Mouse (Mus musculus) thymus, postnatal 10 days (tissue): ENCODE data around the gene Cacna2d3.

Experiments used
- DNase-seq, 2 experiments: peaks; one replicate each; pipeline ENCODE4 v3.0.0; 2021; ENCODE audit warnings: low spot score in 2 of 2

Gene Cacna2d3

DNA sequence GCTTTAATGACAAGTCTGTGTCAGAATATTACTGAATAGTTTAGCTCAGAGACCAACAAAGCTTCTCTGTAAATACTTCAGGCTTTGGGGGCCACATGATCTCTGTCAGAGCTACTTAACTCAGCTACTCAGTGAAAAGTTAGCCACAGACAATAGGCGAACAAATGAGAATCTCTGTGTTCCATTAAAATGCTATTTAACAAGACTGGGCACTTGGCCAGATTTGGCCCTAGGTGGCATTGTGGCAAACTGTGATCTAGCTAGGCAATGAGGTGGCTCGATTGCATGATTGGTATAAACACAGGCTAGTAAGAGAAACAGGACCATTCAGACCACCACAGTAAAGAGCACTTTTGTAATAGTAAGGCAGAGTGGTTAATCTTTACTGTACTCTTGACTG, 478.1 kb downstream of the Cacna2d3 start:
- DNase-seq: no peak

DNA sequence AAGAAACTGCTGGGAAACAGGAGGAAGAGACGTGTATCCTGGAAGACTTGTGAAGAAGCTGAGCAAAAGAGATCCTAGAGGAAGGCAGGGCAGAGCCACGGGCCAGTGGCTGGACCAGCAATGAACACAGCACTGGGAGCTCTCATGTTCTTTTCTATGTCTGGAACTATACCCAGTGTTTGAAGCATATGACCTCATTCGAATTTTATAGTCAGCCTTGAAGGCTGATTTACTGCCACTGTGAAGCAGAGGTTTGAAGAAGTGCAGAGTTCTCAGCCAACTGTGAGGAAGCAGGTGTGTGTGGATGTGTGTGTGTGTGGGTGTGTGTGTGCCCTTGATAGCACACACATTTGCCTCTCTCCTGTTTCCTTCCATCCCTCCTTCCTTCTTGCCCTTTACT, 483.2 kb downstream of the Cacna2d3 start:
- no peak for DNase-seq

DNA sequence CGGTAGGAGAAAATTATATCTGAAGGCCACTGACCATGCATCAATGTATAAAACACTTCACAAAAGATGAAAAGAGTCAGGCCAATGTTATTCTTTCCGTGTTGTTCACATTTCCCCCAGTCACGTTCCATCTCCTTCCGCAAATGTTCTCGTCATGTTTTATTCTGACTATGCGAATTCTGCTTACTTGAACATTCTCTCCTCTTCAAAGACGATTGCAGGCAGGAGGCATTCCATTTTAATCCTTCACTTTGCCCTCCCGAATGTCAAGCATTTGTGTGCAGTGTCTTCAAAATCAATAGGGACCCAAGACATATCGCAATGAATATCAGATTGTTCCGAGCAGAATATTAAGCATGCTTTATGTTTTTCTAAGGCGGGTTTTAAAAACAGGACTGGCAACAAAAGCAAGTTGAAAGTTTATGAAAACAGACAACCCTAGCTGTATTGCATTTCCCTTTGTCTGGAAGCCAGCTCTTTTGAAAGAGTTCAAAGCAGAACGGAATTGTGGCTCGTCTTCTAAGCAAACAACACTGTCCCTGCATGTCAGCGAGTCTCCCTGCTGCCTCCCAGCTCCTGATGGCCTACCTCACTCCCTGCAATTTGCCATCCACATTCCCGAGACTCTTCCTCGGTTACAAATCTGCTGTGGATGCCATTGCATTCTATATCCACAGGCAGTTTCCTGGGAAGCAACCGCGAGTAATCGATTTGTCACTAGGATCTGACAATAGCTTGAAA, 492.5 kb downstream of the Cacna2d3 start:
- no peak for DNase-seq

DNA sequence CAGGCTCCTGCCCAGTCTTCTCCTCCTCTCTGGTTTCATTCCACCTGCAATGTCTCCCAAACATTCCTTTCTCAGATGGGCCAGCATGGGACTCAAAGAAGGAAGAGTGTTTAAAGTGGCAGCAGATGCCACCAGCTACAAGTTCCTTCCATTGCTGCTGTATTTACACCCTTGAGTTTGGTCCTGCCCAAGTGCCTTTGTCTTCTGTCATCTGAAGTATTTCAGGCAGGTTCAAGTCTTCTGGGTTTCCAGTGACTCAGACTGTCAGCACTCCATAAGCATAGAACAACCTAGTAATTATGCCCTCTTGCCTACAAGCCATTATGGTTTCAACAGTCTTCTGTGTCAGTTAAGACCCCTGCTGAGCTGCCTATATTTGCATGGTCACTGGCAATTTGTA, 493.2 kb downstream of the Cacna2d3 start:
- no peak for DNase-seq

DNA sequence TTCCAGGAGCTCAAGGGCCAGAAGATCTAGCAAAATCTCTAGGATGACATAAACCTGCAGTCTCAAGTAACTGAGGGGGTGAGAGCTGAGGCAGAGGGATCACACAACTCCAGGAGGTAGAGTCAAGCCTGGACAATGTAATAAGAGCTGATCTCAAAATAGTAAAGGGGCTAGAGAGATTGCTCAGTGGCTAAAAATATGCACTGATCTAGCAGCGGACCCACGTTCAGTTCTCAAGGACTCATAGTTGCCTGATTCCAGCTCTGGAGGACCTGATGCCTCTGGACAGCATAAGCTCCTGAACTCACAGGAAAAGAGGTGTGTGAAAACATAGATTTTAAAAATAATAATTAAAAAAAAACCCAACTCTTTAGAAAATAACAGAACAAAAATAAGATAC, 493.7 kb downstream of the Cacna2d3 start:
- no peak for DNase-seq

DNA sequence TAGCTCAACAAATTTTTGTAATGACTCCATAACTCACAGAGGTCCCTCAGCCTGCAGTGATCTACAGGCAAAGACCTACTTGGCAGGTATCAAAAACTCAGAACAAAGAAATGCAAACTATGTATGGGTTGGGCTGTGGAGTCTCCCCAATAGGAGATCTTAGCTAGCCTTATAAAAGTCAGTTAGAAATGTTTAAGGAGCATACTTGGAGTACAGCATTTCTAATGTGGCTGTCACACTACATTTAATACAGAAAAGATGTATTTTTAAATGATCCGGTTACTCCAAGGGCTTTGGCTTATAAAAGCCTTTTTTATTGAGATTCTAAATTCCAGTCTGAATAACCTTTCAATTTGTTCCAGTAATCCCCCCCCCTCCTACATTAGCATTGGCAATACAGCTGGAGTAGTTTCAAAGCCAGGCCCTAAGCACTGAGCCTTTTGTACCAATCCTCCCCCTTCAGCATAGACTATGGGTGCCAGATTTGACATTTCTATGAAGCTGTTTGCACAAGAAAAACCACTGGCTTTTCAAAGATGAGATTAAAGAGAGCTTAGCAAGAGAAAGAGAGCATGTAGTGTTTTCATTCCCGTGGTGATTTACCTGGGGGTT, 495.8 kb downstream of the Cacna2d3 start:
- DNase-seq: no peak

DNA sequence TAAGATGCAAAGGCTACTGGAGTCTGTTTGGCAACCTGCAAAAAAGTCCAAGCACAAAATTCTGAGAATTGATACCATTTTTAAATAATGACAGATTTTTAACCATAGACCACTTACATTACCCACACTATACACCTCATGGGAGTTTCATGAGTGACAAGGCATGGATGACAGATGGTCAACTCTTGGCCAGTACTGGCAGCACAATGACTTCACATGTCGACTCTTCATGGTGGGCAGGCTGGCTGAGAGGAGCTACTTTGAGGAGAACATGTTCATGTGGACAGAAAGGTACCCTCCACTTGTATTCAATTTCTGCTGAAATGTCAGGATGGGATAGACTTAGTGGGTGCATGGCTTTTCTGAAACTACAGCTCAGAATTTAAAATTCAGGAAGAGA, 498.7 kb downstream of the Cacna2d3 start:
- no peak for DNase-seq

DNA sequence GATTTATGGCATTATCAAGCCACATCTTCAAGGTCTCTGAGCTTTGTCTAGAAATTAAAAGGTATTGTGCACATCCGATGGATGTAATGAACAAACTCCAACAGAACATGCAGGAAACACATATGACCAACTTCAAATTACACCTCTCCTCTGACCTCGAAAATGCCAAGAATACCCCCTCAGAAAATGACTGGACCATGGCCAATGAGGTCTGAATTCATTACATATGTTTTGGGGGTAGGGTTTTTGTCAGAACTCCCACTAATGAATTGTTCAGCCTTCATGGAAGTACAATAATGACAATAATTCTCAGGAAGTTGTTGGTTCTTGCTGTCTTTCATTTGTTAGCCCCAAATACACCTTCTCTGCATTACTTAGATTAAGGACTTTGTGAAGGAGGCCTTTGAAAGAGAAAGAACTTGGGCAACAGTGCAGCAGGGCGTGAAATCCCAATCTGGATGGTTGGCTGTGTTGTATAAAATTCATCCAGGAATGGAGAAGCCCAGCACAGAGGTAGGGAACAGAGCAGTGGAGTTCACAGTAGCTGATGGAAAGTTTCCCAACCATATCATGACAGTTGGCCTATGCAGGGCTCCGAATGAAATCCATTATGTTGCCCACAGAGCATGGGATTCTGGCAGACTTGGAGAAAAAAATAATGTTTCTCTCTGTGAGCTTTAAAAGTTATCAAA, 499.3 kb downstream of the Cacna2d3 start:
- no peak for DNase-seq

DNA sequence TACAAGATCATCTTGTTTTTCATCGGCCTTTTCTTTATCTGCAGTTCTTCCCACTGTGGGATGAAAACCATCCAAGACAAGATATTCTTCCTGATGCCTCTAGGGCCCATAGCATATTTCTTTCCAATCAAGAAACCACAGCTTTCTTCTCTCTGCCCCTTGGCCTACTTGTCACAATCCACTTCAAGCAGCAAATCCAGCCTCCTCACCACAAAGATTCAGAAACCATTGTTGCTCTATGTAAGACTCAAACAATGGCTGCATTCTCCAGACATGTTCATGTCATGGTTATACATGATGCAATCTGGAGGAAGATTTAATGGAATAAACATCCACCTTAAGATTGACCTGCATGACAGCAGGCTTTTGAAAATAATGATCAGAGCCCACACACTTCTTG, 505.6 kb downstream of the Cacna2d3 start:
- no peak for DNase-seq

DNA sequence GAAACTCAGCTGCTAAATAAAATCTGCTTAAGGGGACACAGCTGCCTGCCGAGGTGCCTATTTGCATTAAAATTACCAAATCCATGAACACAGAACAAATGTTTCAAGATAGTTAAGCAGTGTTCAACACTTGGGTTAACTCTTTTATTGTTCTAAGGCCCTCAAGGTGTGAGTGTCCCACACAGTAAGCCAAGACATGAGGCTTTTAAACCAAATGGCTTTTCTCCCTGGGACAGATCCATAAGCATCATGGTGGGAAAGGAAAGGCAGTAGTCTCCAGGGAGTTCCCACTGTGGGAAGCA, 516.7 kb downstream of the Cacna2d3 start:
- no peak for DNase-seq

DNA sequence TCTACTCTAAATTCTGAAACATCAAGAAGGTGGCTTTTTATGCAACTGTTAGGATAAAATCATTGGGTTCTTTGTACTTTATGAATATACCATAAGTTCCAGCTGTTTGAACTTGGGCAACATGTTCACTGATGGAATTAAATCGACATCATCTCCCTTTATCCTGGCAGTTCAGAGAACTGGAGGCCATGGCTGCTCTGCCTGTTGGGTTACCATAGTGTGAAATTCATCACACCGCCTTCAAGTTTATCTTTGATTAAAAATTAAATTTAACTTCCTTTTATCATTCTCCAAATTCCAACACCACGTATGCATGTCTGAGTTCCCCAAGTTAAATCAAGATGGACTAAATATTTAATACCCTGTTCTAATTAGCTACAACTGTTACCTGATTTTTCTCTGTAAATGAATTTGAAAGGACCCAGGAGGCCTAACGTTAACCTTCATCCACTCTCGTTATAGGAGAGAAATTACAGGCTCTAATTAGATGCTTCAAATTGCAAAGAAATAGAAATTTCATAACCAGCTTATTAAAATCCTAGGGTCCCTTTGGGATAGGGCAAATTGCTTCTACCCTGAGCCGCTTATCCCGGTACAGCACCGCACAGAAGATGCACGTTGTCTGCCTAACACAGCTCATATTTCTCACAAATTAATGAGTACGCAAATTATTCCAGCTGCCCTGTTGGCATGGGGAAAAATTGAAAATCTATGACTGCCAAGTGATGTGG, 517.3 kb downstream of the Cacna2d3 start:
- no peak for DNase-seq

DNA sequence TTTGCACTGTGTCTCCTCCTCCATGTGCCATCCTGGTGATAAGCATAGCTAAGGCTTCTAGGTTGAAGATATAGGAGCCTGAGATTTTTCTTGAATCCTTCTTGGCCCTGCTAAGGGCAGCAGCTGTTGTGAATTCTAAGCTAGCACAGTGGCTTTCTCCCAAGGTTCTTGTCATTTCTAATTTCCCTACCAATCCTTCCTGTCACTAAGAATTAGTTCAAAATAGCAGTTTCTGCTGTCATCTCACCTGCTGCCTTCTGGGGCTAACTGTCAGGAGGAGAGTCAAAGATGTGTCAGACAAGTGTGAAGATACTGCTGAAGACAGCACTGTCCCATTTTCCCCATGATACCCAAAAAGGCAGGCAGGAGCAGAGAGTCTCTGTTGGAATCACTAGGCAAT, 525.5 kb downstream of the Cacna2d3 start:
- DNase-seq: no peak

DNA sequence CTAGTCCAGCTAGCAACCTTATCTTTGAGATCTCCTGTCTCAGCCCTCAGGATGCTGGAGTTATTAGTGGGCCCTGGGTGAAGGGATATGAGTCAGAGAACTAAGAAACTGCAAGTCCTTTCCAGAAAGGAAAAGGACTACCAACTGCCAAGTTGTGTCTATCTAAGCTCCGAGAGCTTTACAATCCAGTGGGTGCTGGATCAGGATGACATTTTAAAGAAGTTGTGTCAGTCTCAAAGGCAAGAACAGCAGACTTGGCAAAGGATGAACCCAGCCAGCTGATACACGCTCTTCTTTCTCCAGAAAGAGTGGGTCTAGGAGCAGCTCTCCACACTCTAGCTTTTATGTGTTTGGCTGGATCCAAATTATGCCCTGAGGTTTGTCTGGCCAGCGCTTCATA, 530.2 kb downstream of the Cacna2d3 start:
- DNase-seq: no peak

DNA sequence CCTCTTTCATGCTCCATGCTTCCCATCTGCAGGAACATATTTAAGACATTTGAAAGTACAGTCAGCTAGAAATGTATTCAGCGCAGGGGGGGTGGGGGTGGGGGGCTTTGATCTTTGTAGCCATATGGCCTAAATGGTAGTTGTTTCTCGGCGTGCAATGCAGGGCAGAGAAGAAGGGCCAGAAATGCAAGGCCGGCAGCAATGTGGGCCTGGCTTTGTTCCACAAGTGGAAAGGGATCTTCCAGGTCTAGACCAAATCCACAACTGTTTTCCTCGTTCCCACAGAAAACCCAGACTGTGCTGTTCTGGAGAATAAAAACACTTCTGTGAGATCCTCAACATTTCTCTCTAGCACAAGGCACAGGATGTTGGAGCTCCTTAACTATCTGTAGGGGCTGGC, 537.9 kb downstream of the Cacna2d3 start:
- DNase-seq: no peak

DNA sequence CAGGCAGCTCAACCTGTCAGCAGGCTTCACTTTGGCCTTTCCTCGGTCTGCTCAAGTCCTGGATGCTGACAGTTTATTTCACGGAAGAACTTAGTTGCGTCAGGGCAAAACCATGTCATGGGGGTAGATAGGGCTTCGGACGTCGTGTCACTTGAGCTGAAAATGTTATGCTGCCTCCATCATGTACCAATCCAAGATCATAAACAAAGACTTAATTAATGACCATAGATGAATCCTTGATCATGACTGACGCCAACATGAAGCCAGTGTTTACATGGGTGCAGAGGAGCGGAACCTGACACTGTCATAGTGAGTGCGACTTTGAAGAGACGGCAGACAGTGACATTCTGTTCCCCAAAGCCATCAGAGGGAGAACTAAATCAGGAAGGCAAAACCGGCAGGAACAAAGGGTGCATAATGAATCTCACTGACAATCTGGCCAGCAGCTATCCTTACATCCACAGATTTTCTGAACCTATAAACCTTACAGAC, 542.2 kb downstream of the Cacna2d3 start:
- DNase-seq: no peak

DNA sequence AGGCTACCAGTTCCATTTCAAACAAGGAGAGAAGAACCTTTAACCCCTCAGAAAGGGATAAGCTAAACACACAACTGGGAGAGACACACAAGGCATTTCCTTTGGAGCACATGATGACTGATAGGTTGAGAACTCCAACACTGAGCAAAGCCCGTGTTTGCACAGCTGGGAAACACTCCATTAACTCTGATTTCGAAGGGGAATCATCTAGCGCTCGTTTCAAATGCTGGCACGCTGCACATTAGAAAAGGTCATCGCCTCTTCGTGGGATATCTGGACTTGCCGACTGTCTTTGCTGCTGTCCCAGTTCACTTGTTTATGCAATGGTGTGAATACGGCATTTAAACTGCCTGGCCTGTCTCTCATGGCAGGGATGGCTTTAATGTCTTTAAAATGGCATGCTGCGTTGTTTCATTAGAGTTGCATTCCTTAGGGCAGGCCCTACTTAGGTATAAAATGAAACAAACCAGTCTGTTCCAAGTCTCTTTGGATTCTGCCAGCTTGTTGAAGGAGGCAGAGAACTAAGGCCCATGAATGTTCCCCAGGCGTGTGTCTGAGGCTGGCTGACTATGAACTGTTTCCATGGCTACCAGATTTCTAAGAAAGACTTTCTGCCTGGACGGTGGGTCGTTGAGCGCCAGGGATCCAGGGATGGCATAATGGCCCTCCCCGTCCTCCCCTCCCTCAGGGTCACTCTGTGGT, 542.8 kb downstream of the Cacna2d3 start:
- DNase-seq: no peak

DNA sequence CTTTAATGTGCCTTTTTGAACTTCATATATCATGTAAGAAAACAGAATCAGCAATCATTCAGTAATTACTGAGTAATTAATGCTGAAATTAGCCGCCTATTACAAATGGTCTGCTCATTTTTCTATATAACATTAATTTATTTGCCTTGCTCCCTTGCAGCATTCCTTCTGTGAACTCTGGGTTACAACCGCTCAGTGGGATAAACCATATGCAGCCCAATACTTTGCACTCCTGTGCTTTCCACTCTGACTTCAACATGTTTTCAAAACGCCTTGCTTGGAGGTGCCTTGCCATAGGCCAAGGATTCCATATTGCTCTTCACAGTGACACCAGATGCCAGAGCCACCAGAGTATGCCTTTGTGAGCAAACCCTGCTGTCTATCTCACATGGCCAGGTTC, 546.9 kb downstream of the Cacna2d3 start:
- DNase-seq: no peak

DNA sequence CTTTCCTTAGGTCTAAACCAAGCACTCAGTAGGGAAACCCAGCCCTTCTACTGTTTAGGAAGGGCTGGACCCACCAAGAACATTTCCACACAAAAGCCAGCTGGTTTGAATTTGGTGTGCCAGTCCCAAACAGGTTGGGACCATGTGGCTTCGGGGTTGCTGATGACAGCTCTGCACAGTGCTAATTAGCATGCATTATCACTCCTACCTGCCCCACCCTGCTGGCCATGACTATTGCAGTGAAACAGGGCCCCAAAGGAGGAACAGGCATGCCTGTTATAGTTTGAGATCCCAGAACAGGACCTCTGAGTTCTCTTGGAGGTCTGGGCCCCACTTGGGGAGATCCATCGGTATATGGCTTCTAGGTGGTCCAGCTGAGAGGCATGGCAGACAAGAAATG, 549.5 kb downstream of the Cacna2d3 start:
- DNase-seq: no peak

DNA sequence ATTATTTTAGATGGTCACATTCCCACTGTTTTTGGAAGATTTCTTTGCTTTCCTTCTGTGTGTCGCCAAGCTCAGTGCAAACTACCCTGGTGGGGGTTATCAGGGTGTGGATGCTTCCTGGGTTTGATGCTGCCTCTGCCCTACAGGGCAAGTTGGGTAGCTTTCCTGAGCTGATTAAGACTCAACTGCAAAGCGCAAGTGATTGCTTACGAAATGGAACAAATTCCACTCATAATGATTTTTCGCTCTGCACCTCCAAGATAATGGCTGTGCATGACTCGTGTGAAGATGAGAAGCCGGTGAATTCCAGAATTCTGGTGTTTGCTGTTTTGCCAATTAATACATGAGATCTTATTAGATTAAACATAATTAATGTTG, 557.0 kb downstream of the Cacna2d3 start:
- DNase-seq: no peak

DNA sequence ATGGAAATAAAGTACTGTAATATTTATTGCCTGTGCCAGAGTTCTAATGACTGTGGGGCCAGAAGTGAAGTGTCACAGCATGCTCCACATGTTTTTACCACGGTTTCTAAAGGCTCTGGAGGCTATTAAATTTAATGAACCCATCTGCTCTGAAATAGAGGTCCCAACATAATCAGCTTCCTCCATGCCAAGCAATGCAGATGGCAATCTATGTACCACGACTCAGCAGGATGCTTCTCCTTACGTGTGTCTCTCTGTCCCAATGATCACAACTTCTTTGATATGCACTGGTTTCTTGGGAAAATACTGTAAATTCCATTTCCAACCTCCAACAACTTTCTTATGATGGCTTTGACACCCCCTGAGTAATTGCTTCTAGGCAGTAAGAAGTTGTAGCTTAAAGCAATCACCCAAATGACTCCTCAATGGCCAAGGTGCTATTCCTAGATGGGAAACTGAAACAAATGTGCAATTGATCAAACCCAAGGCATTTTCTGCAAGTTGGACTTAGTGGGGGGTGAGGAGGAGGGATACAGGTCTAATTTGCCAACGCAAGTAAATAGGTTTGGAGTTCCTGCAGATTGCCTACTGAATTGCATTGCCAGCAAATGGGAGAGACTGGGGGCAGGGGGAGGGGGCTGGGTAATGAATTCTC, 557.5 kb downstream of the Cacna2d3 start:
- no peak for DNase-seq

DNA sequence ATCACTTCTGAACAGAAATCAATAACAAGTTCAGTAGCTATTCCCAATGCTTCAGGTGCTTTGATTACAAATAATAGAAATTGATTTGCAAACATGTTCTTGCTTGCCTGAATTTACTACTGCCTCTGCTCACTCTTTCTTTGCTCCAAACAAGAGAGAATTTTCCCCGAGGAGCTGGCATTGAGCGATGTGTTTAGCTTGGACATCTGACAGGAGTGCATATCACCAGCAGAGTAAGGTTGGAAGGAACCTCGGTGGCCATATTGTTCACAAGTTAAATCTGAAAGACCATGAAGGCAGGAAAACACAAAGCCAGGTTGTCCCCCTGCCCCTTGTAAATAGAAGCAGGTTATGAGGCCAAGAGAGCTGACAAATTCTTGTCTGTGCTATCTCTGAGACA, 561.9 kb downstream of the Cacna2d3 start:
- DNase-seq: no peak

DNA sequence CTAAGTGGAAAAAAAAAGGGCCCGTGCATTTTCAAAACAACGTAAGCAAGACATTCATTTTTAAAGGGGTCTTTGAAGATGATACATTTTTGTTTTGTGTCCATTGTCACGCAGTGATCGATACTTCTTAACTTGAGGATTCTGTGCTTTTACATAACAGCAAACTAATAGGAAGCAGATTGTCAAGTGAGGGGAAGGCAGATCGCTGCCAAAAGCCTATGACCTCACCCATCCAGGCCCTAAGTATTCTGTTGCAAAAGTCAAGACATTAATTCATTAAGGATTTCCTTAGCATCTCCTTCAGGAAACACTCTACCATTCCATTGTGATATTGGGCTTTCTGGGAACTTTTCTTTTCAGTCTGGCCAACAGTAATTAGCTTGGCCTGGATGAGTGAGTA, 564.6 kb downstream of the Cacna2d3 start:
- DNase-seq: no peak
